Mouse (Mus musculus): ENCODE data around the gene Rab14.

- TF ChIP-seq CTCF (IDR thresholded peaks at IDR 0.05; ENCODE audit: low read depth, low read length) (no peak), GATA2 (IDR thresholded peaks at IDR 0.05; ENCODE audit: borderline replicate concordance, low read depth, low read length) (no peak)
Measured at GRCm38 (mm10) chr2:35222822-35223391, 22.0 kb upstream of the Rab14 start.

Data from G1E (cell line).